Mouse (Mus musculus): ENCODE measurements around the gene Trim44.

- no peak for TF ChIP-seq CTCF (IDR thresholded peaks at IDR 0.05; ENCODE audit: low read depth, low read length)
- no peak for TF ChIP-seq GATA1 (IDR thresholded peaks at IDR 0.05; ENCODE audit: borderline replicate concordance, low read length)
- TF ChIP-seq TAL1 (conservative IDR thresholded peaks at IDR 0.05; ENCODE audit: low read depth, low read length), result no peak
- TF ChIP-seq POLR2AphosphoS5 (IDR thresholded peaks at IDR 0.05; ENCODE audit: insufficient replicate concordance, low read depth, low read length), result no peak
Measured at GRCm38 (mm10) chr2:102256591-102257335, 150.9 kb downstream of the Trim44 start.

All from G1E (cell line).